Mouse (Mus musculus): ENCODE measurements around the gene Cby1.

Cby1 gene

GRCm38 (mm10) chr15:79681973-79682372, 23.0 kb downstream of the Cby1 start:
- no peak for DNase-seq

GRCm38 (mm10) chr15:79683146-79683545, 24.1 kb downstream of the Cby1 start:
- DNase-seq, result no peak

- DNase-seq, result no peak
Measured at GRCm38 (mm10) chr15:79683707-79684465, 24.9 kb downstream of the Cby1 start.

- no peak for DNase-seq
Measured at GRCm38 (mm10) chr15:79684616-79685015, 25.6 kb downstream of the Cby1 start.

DNA sequence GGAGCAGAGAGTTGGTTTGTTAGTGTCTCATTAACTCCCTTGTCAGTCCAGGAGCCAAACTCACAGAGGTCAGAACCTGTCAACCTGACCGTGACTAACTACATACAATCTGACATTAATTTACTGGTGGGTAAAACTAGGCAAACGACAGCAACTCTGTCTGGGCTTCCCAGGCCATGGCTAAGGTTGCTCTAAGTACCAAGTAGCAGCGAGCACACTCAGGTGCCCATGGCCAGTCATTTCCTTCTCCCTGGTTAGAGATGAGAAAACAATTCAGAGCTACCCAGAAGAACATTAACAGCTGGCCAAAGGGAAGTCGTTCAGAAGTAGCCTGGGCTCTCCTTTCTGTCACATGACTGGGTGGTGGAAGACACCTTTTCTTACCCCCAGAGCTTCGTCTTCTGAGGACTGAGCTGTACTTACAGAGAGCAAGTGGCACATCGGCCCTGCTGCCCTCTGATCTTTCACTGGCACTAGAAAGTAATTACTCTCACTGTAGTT, 26.2 kb downstream of the Cby1 start:
- no peak for DNase-seq

DNA sequence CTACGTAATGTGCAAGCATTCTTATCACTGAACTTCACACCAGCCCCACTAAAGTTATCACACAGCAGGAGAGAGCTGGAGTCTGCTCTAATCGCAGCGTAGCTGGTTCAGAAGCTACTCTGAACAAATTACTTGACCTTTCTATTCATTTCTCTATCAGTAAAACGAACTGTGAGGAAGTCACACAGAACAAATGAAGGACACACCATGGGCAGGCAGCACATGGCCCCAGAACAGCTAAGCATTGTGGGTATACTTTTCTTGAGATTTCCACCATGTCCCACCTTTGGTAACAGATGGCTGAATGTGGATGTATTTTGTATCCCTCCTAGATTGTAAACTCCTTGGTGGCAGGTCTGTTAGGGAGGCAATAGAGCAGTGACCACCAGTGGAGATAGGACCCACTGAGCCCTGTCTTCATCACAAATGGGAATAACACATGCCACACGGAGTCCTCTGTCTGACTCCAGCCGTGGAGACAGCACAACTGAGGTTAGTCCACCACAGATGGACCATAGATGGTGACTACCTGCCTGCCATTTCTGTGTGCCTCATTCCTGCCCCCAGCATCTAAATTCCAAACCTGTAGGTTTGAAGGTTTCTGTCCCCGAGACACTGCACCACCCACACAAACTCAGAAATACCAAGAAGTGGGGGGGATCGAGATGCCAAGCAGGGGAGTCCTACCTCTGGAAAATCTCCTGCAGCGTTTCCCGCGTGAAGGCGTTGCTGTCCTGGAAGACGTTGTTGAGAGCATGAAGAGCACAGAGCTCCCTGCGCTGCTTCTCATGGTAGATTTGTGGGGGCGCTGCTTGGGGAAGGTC, 27.3 kb downstream of the Cby1 start:
- DNase-seq, result no peak

DNA sequence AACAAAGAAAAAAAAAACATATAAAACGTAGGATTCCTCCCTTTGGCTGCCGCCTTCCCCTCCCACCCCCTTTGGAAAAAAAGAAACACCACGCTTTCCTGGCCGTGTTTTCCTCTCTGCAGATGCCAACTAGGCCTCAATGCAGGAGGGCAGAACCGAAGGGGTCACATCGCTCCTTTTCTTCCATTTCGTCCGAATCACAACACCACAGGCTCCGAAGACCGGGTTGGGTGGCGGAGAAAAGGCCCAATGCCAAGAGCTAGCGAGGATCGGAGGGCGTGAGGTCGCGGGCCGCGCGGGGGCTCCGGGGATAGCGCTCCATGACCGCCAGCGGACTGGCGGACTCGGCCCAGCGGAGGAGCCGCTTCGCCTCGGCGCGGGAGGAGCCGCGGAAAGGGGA, 28.2 kb downstream of the Cby1 start:
- DNase-seq, result peak; percentile 27

GRCm38 (mm10) chr15:79687646-79688267, 28.8 kb downstream of the Cby1 start, which contains the start of gene Josd1:
Gene Josd1 (minus strand): TSS chr15:79687919.
- DNase-seq, result peak; percentile 96

DNA sequence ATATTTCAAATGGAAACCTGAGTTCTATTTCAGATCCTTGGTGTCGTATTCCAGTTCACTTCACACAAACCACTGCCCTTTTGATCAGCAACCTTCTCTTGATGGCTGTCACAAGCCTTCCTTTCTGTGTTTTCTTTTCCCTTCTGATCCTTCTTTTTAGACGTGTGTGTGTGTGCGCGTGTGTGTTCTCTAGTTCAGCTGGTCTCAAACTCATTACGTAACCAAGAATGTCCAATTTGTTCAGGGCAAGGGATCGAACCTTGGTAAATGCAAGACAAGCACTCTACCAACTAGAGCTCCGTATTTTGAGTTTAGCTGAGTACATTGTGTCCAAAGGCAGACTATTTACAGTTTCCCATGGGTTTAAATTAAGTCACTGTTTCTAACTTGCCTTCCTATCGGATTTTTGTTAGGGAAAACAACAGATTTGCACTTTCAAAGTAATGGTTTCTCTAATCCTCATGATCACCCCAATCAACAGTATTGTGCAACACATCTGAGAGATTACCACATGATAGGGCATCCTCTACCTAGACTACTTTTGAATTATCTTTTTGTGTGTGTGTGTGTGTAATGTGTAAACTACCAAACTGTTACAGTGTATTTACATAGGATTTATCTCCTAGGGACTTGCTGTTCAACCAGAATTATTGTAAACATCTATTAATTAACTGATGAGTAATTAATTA, 29.4 kb downstream of the Cby1 start:
- DNase-seq, result no peak

DNA sequence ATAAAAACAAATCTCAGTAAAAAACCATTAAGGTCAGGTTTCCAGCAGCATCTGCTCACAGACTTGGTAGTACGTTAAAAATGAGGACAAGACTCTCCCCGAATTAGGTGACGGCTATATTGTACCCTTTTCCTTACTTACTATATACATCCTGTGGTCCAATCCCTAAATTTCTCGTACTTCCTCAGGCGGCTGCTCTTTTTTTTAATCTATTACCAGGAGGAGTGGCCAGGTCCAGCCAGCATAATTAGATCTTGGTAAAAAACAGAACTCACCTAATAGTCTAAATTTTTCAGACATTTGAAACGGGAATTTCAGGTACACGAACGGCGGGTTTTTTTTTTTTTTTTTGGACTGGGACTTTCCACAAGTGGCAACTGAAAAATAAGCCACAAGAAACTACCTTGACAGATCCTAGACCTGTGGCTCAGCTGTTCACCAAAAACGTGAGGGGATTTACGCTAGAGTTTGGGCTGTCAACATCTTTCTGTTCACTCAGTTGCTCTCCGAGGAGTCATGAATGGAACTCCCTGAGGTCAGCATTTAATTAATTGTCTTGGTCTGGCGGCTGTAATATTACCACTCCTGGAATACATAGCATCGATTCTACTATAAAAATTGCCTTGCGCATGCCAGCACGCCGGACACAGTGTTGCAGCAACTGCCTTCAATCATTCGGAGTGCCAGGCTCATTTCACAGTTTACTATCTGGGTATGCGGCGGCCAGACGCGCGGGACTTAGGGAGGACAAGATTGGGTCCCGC, 30.8 kb downstream of the Cby1 start:
- no peak for DNase-seq

GRCm38 (mm10) chr15:79690426-79691022, 31.5 kb downstream of the Cby1 start, which contains the start of gene Gtpbp1:
Gene Gtpbp1 (plus strand): TSS chr15:79690845.
- peak; percentile 100 for DNase-seq

- peak; percentile 28 for DNase-seq
Measured at GRCm38 (mm10) chr15:79691023-79691508, 32.1 kb downstream of the Cby1 start.

GRCm38 (mm10) chr15:79692334-79692733, 33.3 kb downstream of the Cby1 start:
- DNase-seq, result no peak

- DNase-seq, result peak; percentile 37
Measured at GRCm38 (mm10) chr15:79693740-79694139, 34.7 kb downstream of the Cby1 start.

DNA sequence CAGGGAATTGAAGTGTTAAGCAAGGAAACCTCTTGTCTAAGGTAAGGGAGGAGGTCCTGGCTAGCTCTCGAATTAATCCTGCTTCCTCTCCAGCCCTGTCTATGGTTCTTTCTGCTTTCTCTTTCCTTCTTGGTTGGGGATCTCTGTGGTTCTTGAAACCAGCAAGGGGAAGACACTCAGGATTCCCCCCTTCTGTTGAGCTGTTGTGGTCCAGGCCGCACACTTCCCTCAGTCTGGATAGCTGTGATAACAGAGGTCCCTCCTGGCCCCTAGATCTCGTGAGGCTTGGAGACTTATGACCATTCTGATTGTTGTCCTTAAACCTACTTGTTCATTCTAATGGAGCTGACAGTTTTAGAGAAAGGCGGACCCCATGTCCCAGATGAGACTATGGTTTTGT, 35.5 kb downstream of the Cby1 start:
- DNase-seq, result no peak

DNA sequence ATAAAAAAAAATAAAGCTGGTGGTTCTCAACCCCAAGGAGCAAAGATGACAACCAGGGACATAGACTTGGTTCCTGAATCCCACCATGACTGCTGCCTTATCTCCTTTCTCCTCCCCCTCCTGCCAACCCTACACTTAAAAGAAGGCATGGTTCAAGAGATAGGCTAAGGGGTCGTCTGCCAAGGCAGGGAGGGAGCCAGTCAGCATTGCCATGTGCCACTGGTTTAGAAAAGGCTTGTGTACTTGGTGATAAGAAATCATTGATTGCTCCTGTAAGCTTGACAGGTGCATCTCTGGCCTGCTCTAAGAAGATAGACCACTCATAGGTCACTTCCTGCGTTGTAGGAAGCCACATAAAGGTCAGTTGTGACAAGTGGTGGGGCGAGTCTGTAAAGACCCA, 36.5 kb downstream of the Cby1 start:
- no peak for DNase-seq

- DNase-seq, result no peak
Measured at GRCm38 (mm10) chr15:79696508-79696907, 37.5 kb downstream of the Cby1 start.

DNA sequence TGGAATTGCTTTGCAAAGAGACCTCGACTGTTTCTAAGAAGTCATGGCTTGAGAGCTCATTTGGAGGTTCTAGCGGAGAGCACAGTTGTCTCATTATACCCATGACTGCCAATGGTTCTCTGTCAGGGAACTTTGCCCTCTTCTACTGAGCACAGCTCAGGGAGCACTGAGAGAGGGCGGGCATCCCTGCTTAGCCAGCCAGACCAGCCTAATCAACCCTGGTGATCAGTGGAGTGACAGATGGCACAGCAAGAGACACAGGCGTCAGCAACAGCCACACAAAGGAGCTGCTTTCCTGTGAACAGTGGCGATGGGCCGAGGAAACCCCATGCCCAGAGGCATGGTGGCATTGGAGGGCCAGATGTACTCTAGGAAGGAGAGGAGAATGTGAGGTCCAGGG, 38.0 kb downstream of the Cby1 start:
- DNase-seq, result no peak

GRCm38 (mm10) chr15:79697558-79698187, 38.7 kb downstream of the Cby1 start:
- DNase-seq, result no peak

DNA sequence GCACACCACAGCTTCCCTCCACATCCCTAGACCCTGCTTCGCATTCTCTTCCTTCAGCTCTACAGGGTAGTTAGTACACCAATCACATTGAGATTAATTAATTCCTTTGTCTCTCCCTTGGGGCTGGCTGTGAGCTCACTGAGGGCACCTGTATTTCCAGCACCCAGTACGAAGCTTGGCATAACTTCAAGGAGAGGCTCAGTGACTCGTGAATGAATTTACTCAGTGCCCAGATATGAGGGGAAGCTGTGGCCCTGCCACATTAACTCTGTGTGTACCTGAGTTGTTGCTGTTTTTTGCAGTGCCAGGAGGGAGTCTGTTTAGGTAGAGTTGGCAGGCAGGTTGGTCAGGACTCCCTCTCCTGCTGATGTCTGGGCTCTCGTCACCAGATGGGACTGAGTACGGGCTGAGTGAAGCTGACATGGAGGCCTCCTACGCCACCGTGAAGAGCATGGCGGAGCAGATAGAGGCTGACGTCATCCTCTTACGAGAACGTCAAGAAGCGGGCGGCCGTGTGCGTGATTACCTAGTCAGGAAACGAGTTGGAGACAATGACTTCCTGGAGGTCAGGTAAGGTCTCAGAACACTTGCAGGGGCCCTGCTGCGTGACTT, 47.7 kb downstream of the Cby1 start:
- DNase-seq, result no peak
